Mouse (Mus musculus): ENCODE measurements around the gene Kcna6.

GRCm38 (mm10) chr6:126740211-126741142 lies at the start of gene Kcna6:
- no peak for TF ChIP-seq POLR2A (IDR thresholded peaks at IDR 0.05; ENCODE audit: low read depth, low read length)
- no peak for TF ChIP-seq CTCF (IDR thresholded peaks at IDR 0.05; ENCODE audit: extremely low read depth, insufficient read depth, insufficient read length, insufficient replicate concordance)
